Mouse (Mus musculus) gastrocnemius, postnatal 4 days (tissue): ENCODE data around the gene Cog6. TPM values are rescaled to one million over a fixed set of nuclear protein-coding genes. Genes with fewer than 3 reads are reported as not detected.

Source experiments
- DNase-seq, 2 experiments: peaks; one replicate each; pipeline ENCODE4 v3.0.0; 2021 to 2022; ENCODE audit warnings: low spot score in 2 of 2, mixed read lengths in 2 of 2
- total RNA-seq, 2 experiments: library from RNA; stranded (reverse); gene quantifications; 2 replicates each; pipeline ENCODE4 v1.2.3; 2021

Cog6 gene
- total RNA-seq, 2 experiments from 2014 or later, result 29.9 to 33.6 TPM

- no peak for DNase-seq
Observed at GRCm38 (mm10) chr3:52964206-52964605, 52.8 kb downstream of the Cog6 start.

- DNase-seq, result no peak
Observed at GRCm38 (mm10) chr3:52963441-52963840, 53.6 kb downstream of the Cog6 start.

- no peak for DNase-seq
Observed at GRCm38 (mm10) chr3:52962391-52962790, 54.6 kb downstream of the Cog6 start.

- no peak for DNase-seq
Observed at GRCm38 (mm10) chr3:52961661-52962060, 55.4 kb downstream of the Cog6 start.

- no peak for DNase-seq
Observed at GRCm38 (mm10) chr3:52960951-52961350, 56.1 kb downstream of the Cog6 start.

- no peak for DNase-seq
Observed at GRCm38 (mm10) chr3:52958444-52959120, 58.5 kb downstream of the Cog6 start.

GRCm38 (mm10) chr3:52957861-52958260 is 59.2 kb downstream of the Cog6 start:
- no peak for DNase-seq

GRCm38 (mm10) chr3:52956236-52956635 is 60.8 kb downstream of the Cog6 start:
- no peak for DNase-seq

GRCm38 (mm10) chr3:52955481-52956019 is 61.5 kb downstream of the Cog6 start:
- DNase-seq, result no peak

GRCm38 (mm10) chr3:52954656-52955055 is 62.4 kb downstream of the Cog6 start:
- no peak for DNase-seq

- DNase-seq, result no peak
Observed at GRCm38 (mm10) chr3:52953831-52954230, 63.2 kb downstream of the Cog6 start.

- DNase-seq, result no peak
Observed at GRCm38 (mm10) chr3:52948824-52949223, 68.2 kb downstream of the Cog6 start.

GRCm38 (mm10) chr3:52947444-52947843 is 69.6 kb downstream of the Cog6 start:
- no peak for DNase-seq

GRCm38 (mm10) chr3:52940832-52941468 is 76.1 kb downstream of the Cog6 start:
- peak in 1 of 2 experiments; percentile 56 for DNase-seq

- no peak for DNase-seq
Observed at GRCm38 (mm10) chr3:52938398-52938797, 78.6 kb downstream of the Cog6 start.

GRCm38 (mm10) chr3:52937739-52938306 is 79.2 kb downstream of the Cog6 start:
- DNase-seq, result no peak

GRCm38 (mm10) chr3:52931956-52932355 is 85.1 kb downstream of the Cog6 start:
- no peak for DNase-seq

Other genes with a start within 250 kb of the Cog6 start
- 10 to 100 TPM; 56.3 to 64.3 TPM for gene Lhfp, start 24.3 kb upstream of the Cog6 start, total RNA-seq